Mouse (Mus musculus) spleen, adult 2 months (tissue): ENCODE results near the gene Zc3h12c.

ENCODE experiments used
- CTCF ChIP-seq: fragments of 200-500 bp; IDR thresholded peaks from 2 replicates; pipeline ENCODE4 v1.5.1; 2011; ENCODE audit warnings: mild to moderate bottlenecking, inconsistent platforms; ENCODE audit not compliant: insufficient read depth, insufficient read length, insufficient replicate concordance; ENCODE audit errors: extremely low read depth
- POLR2A ChIP-seq: fragments of 200-500 bp; IDR thresholded peaks from 2 replicates; pipeline ENCODE4 v1.6.1; 2011; ENCODE audit warnings: low read depth, low read length, inconsistent platforms

GRCm38 (mm10) chr9:52168686-52169270, 406 bp upstream of the Zc3h12c start:
- no peak for TF ChIP-seq POLR2A
- no peak for TF ChIP-seq CTCF
